Mouse (Mus musculus) midbrain, embryonic 13.5 days (tissue): Measurements from ENCODE around the gene Tmem247. TPM values are rescaled to one million over a fixed set of nuclear protein-coding genes. Genes with fewer than 3 reads are reported as not detected.

Experiments
- ATAC-seq: fragments of 200-750 bp; cut with Nextera tagmentation; 2 replicates; pipeline ENCODE4 v1.8.0; 2017; ENCODE audit warnings: mild to moderate bottlenecking, moderate TSS enrichment, moderate library complexity
- H3K27ac ChIP-seq: fragments of 300-500 bp; sonication (generic); 2 replicates; pipeline ENCODE4 v1.5.1; 2015; ENCODE audit warnings: inconsistent platforms, mild to moderate bottlenecking, moderate library complexity
- H3K27me3 ChIP-seq: fragments of 300-500 bp; sonication (generic); 2 replicates; pipeline ENCODE4 v1.6.1; 2015; ENCODE audit warnings: mild to moderate bottlenecking, inconsistent platforms
- H3K36me3 ChIP-seq: fragments of 300-500 bp; sonication (generic); 2 replicates; pipeline ENCODE4 v1.6.1; 2015; ENCODE audit warnings: mild to moderate bottlenecking, inconsistent platforms
- H3K4me1 ChIP-seq: fragments of 300-500 bp; sonication (generic); replicated peaks from 2 replicates; pipeline ENCODE4 v1.6.1; 2015; ENCODE audit warnings: inconsistent platforms
- H3K4me2 ChIP-seq: fragments of 300-500 bp; sonication (generic); replicated peaks from 2 replicates; pipeline ENCODE4 v1.6.1; 2015; ENCODE audit warnings: moderate library complexity, mild to moderate bottlenecking, inconsistent platforms
- H3K4me3 ChIP-seq: fragments of 300-500 bp; sonication (generic); replicated peaks from 2 replicates; pipeline ENCODE4 v1.5.1; 2015; ENCODE audit warnings: mild to moderate bottlenecking, inconsistent platforms
- H3K9ac ChIP-seq: fragments of 300-500 bp; sonication (generic); replicated peaks from 2 replicates; pipeline ENCODE4 v1.6.1; 2015; ENCODE audit warnings: mild to moderate bottlenecking, inconsistent platforms
- H3K9me3 ChIP-seq: fragments of 300-500 bp; sonication (generic); 2 replicates; pipeline ENCODE4 v1.6.1; 2016; ENCODE audit warnings: mild to moderate bottlenecking, inconsistent platforms
- WGBS: fragments of 180-500 bp; shearing (Covaris S2); methylation state at CpG from one replicate; pipeline ENCODE4 v1.1.7; 2015; 5-methylcytosine and 5-hydroxymethylcytosine counted together
- polyA plus RNA-seq: library from polyadenylated mRNA; unstranded; fragments of >200 nt; fragmentation: Nextera tagmentation; extraction: Ambion mirVana; gene quantifications from 2 replicates; pipeline ENCODE4 v1.2.1, GENCODE M21; 2015

Tmem247 gene
- polyA plus RNA-seq, 1 experiment from 2014 or later: not detected

DNA sequence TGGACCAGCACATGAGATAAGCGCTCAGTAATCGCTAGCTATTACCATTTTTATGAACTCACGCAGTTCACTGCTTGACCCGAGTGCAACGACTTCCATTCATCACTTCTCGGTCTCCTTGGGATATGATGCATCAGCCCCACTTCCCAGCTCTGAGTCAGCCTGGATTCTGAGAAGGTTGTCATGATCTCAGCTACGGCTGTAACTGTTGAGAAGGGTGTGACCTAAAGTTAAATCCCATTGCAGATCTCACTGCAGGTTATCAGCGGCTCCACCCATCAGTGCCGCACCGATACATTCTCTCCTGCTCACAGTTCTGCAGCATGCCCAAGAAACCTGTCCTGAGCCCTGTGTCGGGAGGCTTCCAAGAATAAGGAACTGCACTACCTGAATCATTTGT, 2.6 kb downstream of the Tmem247 start:
- Histone ChIP-seq H3K4me1 (no peaks in the 10 kb centered on the region), H3K27me3 (no peaks in the 10 kb centered on the region), H3K4me2 (no peak overlapping the region), H3K4me3 (no peak overlapping the region), H3K27ac (no peak overlapping the region), H3K9ac (no peak overlapping the region), H3K9me3 (no peaks in the 10 kb centered on the region), H3K36me3 (no peaks in the 10 kb centered on the region)
- 91% methylated on average over 11 of the region's 11 CpGs for WGBS
- ATAC-seq: no peak

DNA sequence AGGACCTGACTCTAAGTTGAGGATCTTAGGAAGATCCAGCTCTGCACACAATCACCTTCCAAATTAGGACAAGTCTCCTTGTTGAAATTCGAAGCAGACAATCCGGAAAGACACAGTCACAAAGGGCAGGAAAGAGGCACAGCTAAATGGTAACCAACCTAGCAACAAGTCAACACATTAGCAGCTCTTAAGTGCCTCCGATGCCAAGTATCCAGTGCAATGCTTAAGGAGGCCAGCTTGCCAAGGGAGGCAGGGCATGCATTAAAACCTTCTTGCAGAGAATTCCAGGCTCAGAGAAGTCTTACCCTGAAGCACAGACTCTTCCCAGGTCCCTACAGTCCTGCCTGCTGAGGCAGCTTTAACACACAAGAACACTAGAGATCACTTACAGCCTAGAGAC, 7.5 kb downstream of the Tmem247 start:
- H3K36me3 ChIP-seq: no peaks in the 10 kb centered on the region
- no peaks in the 10 kb centered on the region for H3K4me1 ChIP-seq
- no peak overlapping the region for H3K4me2 ChIP-seq
- peaks cover 12% of the 10 kb centered on the region for H3K9me3 ChIP-seq
- H3K27me3 ChIP-seq: no peaks in the 10 kb centered on the region
- no peak overlapping the region for H3K27ac ChIP-seq
- no peak overlapping the region for H3K4me3 ChIP-seq
- 78% methylated on average over 3 of the region's 3 CpGs for WGBS
- ATAC-seq: no peak
- H3K9ac ChIP-seq: no peak overlapping the region

DNA sequence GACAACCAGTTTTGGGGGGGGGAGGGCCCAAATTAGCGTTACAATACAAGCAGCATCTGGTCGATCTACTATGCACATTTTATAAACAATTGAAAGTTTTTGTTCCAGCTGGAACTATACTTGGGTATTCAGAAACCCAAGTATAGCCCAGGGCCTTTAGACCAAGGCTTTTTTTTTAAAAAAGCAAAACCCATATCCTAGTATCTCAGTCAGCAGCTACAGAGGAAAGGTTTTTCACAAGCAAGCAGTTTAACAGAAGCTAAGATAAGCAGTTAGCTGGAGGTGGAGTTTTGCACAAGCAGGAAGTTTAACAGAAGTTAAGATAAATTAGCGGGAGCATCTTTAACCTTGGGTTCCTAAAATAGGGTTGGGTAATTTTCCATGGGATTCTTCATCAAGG, 9.7 kb downstream of the Tmem247 start:
- no peaks in the 10 kb centered on the region for H3K4me1 ChIP-seq
- WGBS: 87% methylated on average over 3 of the region's 3 CpGs
- ATAC-seq: no peak
- no peaks in the 10 kb centered on the region for H3K27me3 ChIP-seq
- H3K9me3 ChIP-seq: peaks cover 12% of the 10 kb centered on the region
- no peak overlapping the region for H3K4me2 ChIP-seq
- no peak overlapping the region for H3K4me3 ChIP-seq
- no peak overlapping the region for H3K27ac ChIP-seq
- H3K36me3 ChIP-seq: no peaks in the 10 kb centered on the region
- no peak overlapping the region for H3K9ac ChIP-seq

DNA sequence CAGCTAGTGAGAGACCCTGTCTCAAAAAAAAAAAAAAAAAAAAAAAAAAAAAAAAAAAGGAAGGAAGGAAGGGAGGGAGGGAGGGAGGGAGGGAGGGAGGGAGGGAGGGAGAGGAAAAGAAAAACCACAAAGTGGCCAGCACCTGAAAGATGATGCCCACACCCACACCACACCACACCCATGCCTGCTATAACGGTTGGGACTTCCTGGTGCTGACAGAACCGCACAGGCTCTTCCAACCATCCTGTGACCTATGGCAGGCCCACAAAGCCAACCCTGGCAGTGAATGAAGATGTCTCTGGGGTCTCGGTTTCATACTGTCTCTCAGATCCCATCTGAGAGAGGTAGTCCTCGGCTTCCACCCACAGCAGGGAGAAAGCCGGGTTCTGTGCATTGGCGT, 12.2 kb downstream of the Tmem247 start:
- no peak for ATAC-seq

DNA sequence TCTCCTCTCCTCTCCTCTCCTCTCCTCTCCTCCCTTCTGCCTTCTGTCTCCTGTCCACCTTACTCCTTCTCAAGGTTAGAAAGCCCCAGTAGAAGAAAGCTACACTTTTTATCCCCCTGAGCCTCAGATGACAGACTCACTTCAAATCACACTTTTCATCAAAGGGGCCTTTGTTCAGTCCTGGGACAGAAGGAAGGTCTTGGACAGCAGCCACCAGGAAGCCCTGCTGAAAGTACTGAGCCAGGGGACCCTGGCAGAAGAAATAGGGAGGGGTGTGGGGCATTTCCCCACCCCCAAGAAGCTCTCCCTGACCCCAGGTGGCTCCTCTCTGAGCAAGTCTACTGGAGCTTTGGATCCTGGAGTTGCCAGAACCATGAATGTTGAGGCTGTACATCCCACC, 12.8 kb downstream of the Tmem247 start:
- no peak overlapping the region for H3K4me3 ChIP-seq
- no peak for ATAC-seq
- no peak overlapping the region for H3K27ac ChIP-seq
- H3K36me3 ChIP-seq: no peaks in the 10 kb centered on the region
- peaks cover 12% of the 10 kb centered on the region for H3K9me3 ChIP-seq
- H3K4me1 ChIP-seq: peaks cover 13% of the 10 kb centered on the region
- no peaks in the 10 kb centered on the region for H3K27me3 ChIP-seq
- H3K4me2 ChIP-seq: no peak overlapping the region
- no peak overlapping the region for H3K9ac ChIP-seq

More for the DNA sequence above, 12.2 kb downstream of the Tmem247 start:
- 91% methylated on average over 6 of the region's 6 CpGs for WGBS
- peaks cover 12% of the 10 kb centered on the region for H3K9me3 ChIP-seq
- H3K4me2 ChIP-seq: no peak overlapping the region
- no peaks in the 10 kb centered on the region for H3K27me3 ChIP-seq
- no peak overlapping the region for H3K27ac ChIP-seq
- no peak overlapping the region for H3K4me3 ChIP-seq
- no peak overlapping the region for H3K9ac ChIP-seq
- no peaks in the 10 kb centered on the region for H3K36me3 ChIP-seq
- peaks cover 13% of the 10 kb centered on the region for H3K4me1 ChIP-seq

DNA sequence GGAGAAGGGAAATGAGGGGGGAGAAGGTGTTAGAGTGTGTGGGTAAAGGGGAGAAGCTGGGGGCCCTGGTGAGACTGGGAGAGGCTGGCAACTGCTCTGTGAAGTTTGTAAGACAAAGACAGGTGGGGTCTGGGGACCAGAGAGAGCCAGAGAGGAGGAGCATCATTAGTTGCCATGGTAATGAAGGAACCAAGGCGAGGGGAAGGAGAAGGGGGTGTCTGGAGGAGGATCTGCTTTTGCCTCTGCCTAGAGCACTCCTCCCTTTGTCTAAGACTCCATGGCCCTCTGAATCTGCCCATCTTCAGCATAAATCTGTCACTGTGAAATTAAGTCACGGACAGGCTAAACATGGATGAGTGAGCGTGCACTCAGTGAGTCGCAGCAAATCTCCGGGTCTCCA, 15.7 kb downstream of the Tmem247 start:
- Histone ChIP-seq H3K27ac (no peak overlapping the region), H3K27me3 (no peaks in the 10 kb centered on the region), H3K36me3 (no peaks in the 10 kb centered on the region), H3K4me1 (peaks cover 22% of the 10 kb centered on the region), H3K9me3 (no peaks in the 10 kb centered on the region), H3K4me3 (no peak overlapping the region), H3K9ac (0 out of 2 replicates have a peak overlapping the region, but pooled peaks have one; percentile 3), H3K4me2 (peak overlapping the region; percentile 19; the same call in 1 of the 2 replicates)
- WGBS: 39% methylated on average over 5 of the region's 5 CpGs
- ATAC-seq: peak; percentile 75

DNA sequence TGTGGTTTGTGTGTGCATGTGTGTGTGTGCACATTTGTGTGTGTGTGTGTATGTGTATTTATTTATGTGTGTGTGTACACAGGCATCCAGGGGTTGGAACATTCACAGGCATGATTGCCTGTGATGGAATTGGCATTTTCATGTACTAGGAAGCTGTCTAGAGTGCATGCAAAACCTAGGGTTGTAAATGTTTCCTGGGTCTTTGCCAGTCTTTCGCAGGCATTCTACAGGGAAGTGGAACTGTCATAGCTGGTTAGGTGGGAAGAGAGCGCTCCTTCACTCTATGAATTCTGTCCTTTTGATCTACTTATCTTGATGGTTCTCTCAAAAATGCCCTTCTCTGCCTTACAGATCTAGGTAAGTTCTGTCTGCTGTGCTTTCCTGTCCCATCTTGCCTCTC, 19.9 kb downstream of the Tmem247 start:
- Histone ChIP-seq H3K9ac (no peak overlapping the region), H3K4me1 (peaks cover 27% of the 10 kb centered on the region), H3K36me3 (no peaks in the 10 kb centered on the region), H3K4me3 (no peak overlapping the region), H3K27ac (no peak overlapping the region), H3K4me2 (peak overlapping the region; percentile 65), H3K9me3 (no peaks in the 10 kb centered on the region), H3K27me3 (no peaks in the 10 kb centered on the region)
- ATAC-seq: no peak
- 71% methylated on average over 2 of the region's 2 CpGs for WGBS

DNA sequence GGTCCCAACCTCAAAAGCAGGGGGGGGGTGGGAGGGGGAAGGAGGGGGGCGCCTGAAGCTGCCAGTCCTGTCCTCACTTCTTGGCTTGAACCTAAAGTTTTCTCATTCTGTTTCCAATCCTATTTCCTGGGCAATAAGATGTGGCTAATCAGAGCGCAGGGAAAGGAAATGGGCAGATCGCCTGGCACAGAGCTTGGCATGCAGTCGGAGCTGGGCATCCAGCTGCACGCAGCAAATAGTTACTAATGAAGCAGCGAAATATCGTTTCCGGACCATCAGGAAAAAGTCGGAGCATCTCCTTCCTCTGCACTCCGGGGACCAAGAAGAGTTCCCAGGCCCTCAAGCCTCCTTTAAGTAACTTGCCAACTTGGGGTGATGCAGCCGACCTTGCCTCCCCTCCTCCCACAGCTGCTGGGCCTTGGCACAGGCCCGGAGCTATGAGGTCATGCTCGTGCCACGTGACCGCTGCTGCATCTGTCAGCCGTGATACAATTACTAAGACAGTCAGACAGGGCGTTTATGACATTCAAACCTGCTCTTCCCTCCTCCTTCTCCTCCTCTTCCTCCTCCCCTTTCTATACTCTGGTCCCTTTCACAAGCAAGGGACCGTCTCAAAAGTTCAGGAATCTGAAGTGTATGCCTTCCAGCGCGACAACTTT, 20.5 kb downstream of the Tmem247 start:
- peak; percentile 86 for ATAC-seq
- Histone ChIP-seq H3K4me1 (peaks cover 22% of the 10 kb centered on the region), H3K9me3 (no peaks in the 10 kb centered on the region), H3K9ac (peak overlapping the region; percentile 54; the same call in 1 of the 2 replicates), H3K4me2 (peak overlapping the region; percentile 65), H3K27ac (0 out of 2 replicates have a peak overlapping the region, but pooled peaks have one; percentile 30), H3K27me3 (no peaks in the 10 kb centered on the region), H3K4me3 (peak overlapping the region; percentile 40), H3K36me3 (no peaks in the 10 kb centered on the region)
- 2% methylated on average over 20 of the region's 20 CpGs for WGBS

DNA sequence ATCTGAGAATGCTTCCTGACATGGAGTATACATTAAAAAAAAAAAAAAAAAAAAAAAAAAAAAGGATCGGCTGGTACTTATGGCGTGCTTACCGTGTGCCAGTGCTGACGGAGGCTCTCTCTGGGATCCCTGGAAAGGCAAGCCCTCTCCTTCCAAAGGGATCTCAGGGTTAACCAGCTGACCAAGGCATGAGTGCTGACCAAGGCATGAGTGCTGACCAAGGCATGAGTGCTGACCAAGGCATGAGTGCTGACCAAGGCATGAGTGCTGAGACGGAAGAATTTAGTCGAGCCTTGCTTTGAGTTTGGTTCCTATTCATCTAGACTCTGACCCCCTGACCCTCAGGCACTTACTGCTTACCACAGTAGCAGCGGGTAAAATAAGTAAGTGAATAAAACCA, 21.5 kb downstream of the Tmem247 start:
- H3K9ac ChIP-seq: no peak overlapping the region
- H3K9me3 ChIP-seq: no peaks in the 10 kb centered on the region
- no peaks in the 10 kb centered on the region for H3K27me3 ChIP-seq
- no peak overlapping the region for H3K27ac ChIP-seq
- H3K4me1 ChIP-seq: peaks cover 14% of the 10 kb centered on the region
- WGBS: 59% methylated on average over 7 of the region's 7 CpGs
- no peak for ATAC-seq
- no peaks in the 10 kb centered on the region for H3K36me3 ChIP-seq
- H3K4me3 ChIP-seq: no peak overlapping the region
- no peak overlapping the region for H3K4me2 ChIP-seq

DNA sequence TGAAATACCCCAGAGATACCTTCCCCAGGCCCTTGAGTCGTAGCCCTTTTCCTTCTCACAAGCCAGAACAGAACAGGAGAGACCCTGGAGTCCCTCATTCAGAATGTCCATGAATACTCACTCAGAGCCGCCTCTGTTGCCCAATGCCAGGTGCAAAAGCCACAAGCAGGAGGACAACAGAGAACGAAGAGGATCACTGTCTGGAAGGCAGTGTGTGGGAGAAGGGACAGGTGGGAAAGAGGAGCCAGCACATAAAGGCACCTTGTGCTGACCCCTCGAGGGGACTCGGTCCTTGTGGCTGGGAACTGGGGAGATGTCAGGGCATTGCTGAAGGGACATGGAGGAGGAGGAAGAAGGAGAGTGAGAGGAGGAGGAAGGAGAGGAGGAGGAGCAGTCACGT, 25.0 kb downstream of the Tmem247 start:
- WGBS: 65% methylated on average over 6 of the region's 6 CpGs
- no peak overlapping the region for H3K9ac ChIP-seq
- no peak overlapping the region for H3K4me3 ChIP-seq

DNA sequence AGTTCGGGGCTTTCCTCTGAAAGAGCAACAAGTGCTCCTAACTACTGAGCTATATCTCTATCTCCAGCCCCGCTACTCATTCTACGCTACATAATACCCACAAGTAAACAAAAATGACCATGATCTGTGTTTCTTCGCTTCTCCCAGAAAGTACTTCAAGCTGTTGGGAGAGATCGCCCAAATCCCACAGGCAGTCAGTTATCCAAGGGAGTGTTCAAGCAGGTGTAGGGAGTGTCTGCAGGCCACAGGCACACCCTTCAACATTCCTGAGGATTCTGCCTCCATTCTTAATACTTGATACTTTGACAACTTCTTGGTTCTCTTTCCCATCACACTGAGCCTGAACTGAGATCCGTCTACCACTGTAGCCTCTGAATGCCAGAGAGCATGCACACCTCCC, 26.0 kb downstream of the Tmem247 start:
- no peaks in the 10 kb centered on the region for H3K9me3 ChIP-seq
- peaks cover 8% of the 10 kb centered on the region for H3K4me1 ChIP-seq
- no peak for ATAC-seq
- H3K4me3 ChIP-seq: no peak overlapping the region
- WGBS: 89% methylated on average over 6 of the region's 6 CpGs
- no peaks in the 10 kb centered on the region for H3K36me3 ChIP-seq
- H3K27me3 ChIP-seq: no peaks in the 10 kb centered on the region
- H3K27ac ChIP-seq: no peak overlapping the region
- no peak overlapping the region for H3K9ac ChIP-seq
- H3K4me2 ChIP-seq: no peak overlapping the region

More for the DNA sequence above, 25.0 kb downstream of the Tmem247 start:
- Histone ChIP-seq H3K9me3 (no peaks in the 10 kb centered on the region), H3K27me3 (no peaks in the 10 kb centered on the region), H3K4me1 (peaks cover 13% of the 10 kb centered on the region), H3K36me3 (no peaks in the 10 kb centered on the region), H3K4me2 (no peak overlapping the region), H3K27ac (no peak overlapping the region)
- no peak for ATAC-seq

DNA sequence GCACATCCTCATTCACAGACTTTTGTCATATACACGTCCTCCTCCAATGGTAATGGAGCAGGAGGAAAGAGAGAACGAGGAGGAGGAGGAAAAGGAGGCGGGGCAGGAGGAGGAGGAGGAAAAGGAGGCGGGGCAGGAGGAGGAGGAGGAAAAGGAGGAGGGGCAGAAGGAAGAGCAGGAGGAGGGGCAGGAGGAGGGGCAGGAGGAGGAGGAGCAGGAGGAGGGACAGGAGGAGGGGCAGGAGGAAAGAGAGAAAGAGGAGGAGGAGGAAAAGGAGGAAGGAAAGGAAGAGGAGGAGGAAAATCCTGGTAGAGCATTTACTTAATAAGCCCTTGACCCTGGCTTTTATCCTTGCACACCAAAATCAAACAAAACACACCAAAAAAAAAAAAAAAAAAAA, 28.9 kb downstream of the Tmem247 start:
- 46% methylated on average over 4 of the region's 4 CpGs for WGBS
- Histone ChIP-seq H3K36me3 (no peaks in the 10 kb centered on the region), H3K27me3 (no peaks in the 10 kb centered on the region), H3K9me3 (no peaks in the 10 kb centered on the region), H3K4me3 (no peak overlapping the region), H3K4me2 (no peak overlapping the region), H3K27ac (no peak overlapping the region), H3K9ac (no peak overlapping the region), H3K4me1 (peaks cover 11% of the 10 kb centered on the region)
- no peak for ATAC-seq
